Mouse (Mus musculus) heart, embryonic 10.5 days (tissue): ENCODE measurements around the gene 2810021J22Rik. TPM values are rescaled to one million over a fixed set of nuclear protein-coding genes. Genes with fewer than 3 reads are reported as not detected.
A peak's percentile ranks its signal among the peaks of the same experiment; 100 is the strongest.
"Not testable (repeated sequence)": the region's sequence is repeated elsewhere in the genome, so short reads cannot be mapped to it uniquely, and the experiment has no call there.

Experiments
- DNase-seq: peaks from one replicate; pipeline ENCODE4 v3.0.0-alpha.2; 2017; ENCODE audit warnings: low spot score
- H3K27ac ChIP-seq: fragments of 300-500 bp; sonication (generic); 2 replicates; pipeline ENCODE4 v1.5.1; 2016; ENCODE audit warnings: mild to moderate bottlenecking
- H3K27me3 ChIP-seq: fragments of 300-500 bp; sonication (generic); 2 replicates; pipeline ENCODE4 v1.6.1; 2016; ENCODE audit warnings: mild to moderate bottlenecking; ENCODE audit not compliant: poor library complexity, insufficient read depth, severe bottlenecking
- H3K36me3 ChIP-seq: fragments of 300-500 bp; sonication (generic); 2 replicates; pipeline ENCODE4 v1.6.1; 2016; ENCODE audit warnings: mild to moderate bottlenecking, moderate library complexity
- H3K4me1 ChIP-seq: fragments of 300-500 bp; sonication (generic); 2 replicates; pipeline ENCODE4 v1.6.1; 2016; ENCODE audit warnings: mild to moderate bottlenecking
- H3K4me3 ChIP-seq: fragments of 300-500 bp; sonication (generic); 2 replicates; pipeline ENCODE4 v1.5.1; 2016; ENCODE audit warnings: mild to moderate bottlenecking, moderate library complexity
- H3K9me3 ChIP-seq: fragments of 300-500 bp; sonication (generic); 2 replicates; pipeline ENCODE4 v1.6.1; 2016; ENCODE audit warnings: mild to moderate bottlenecking, moderate library complexity
- WGBS: fragments of 180-500 bp; shearing (Covaris S2); methylation state at CpG from one replicate; pipeline ENCODE4 v1.1.7; 2016; 5-methylcytosine and 5-hydroxymethylcytosine counted together
- polyA plus RNA-seq: library from polyadenylated mRNA; unstranded; fragments of >200 nt; fragmentation: Nextera tagmentation; extraction: Ambion mirVana; gene quantifications from 2 replicates; pipeline ENCODE4 v1.2.1, GENCODE M21; 2016

Gene 2810021J22Rik
- 4.1 and 8.1 TPM in 2 replicates for polyA plus RNA-seq

GRCm38 (mm10) chr11:58867039-58867953 is at the start of gene 2810021J22Rik:
Gene 2810021J22Rik, plus strand, starts transcription at chr11:58867216.
- Histone ChIP-seq H3K27me3 (no peaks in the 10 kb centered on the region), H3K36me3 (peaks cover 22% of the 10 kb centered on the region), H3K4me3 (peak within 1 kb of the TSS; percentile 91), H3K9me3 (no peaks in the 10 kb centered on the region), H3K27ac (peak within 1 kb of the TSS; percentile 93), H3K4me1 (peaks cover 12% of the 10 kb centered on the region)
- peak; percentile 94 for DNase-seq
- WGBS = 6% methylated on average over 37 of the region's 37 CpGs

GRCm38 (mm10) chr11:58828937-58829336 is 38.1 kb upstream of the 2810021J22Rik start, which contains the start of gene Olfr312:
Gene Olfr312, plus strand, starts transcription at chr11:58829237.
- H3K27me3 ChIP-seq, H3K36me3 ChIP-seq, H3K4me3 ChIP-seq, H3K9me3 ChIP-seq, H3K27ac ChIP-seq, DNase-seq, H3K4me1 ChIP-seq: not testable (repeated sequence)

GRCm38 (mm10) chr11:58829764-58830163 is 37.3 kb upstream of the 2810021J22Rik start:
- Histone ChIP-seq H3K4me3 (no peak overlapping the region), H3K36me3 (no peaks in the 10 kb centered on the region), H3K4me1 (no peaks in the 10 kb centered on the region), H3K27ac (no peak overlapping the region), H3K9me3 (no peaks in the 10 kb centered on the region), H3K27me3 (no peaks in the 10 kb centered on the region)
- 79% methylated on average over 3 of the region's 3 CpGs for WGBS
- DNase-seq = no peak

GRCm38 (mm10) chr11:58832541-58832940 is 34.5 kb upstream of the 2810021J22Rik start:
- H3K36me3 ChIP-seq, DNase-seq, H3K9me3 ChIP-seq, H3K4me1 ChIP-seq, H3K27ac ChIP-seq, H3K4me3 ChIP-seq, H3K27me3 ChIP-seq: not testable (repeated sequence)
- 76% methylated on average over 3 of the region's 3 CpGs for WGBS

GRCm38 (mm10) chr11:58838951-58839350 is 28.1 kb upstream of the 2810021J22Rik start, which contains the start of gene Olfr311:
Gene Olfr311, plus strand, starts transcription at chr11:58839251.
- not testable (repeated sequence) for H3K9me3 ChIP-seq, H3K36me3 ChIP-seq, H3K4me3 ChIP-seq, H3K4me1 ChIP-seq, DNase-seq, H3K27me3 ChIP-seq, H3K27ac ChIP-seq

GRCm38 (mm10) chr11:58846919-58847461 is 20.0 kb upstream of the 2810021J22Rik start, which contains the start of gene Gm12258:
Gene Gm12258, plus strand, starts transcription at chr11:58847158.
- peak within 1 kb of the TSS; percentile 87 for H3K27ac ChIP-seq
- no peaks in the 10 kb centered on the region for H3K27me3 ChIP-seq
- H3K4me1 ChIP-seq = peaks cover 9% of the 10 kb centered on the region
- peaks cover 32% of the 10 kb centered on the region for H3K36me3 ChIP-seq
- H3K9me3 ChIP-seq = no peaks in the 10 kb centered on the region
- H3K4me3 ChIP-seq = peak within 1 kb of the TSS; percentile 81
- WGBS = under 1% methylated on average over 24 of the region's 24 CpGs
- DNase-seq = peak; percentile 94

GRCm38 (mm10) chr11:58847636-58848035 is 19.4 kb upstream of the 2810021J22Rik start:
- peak overlapping the region; percentile 81 for H3K4me3 ChIP-seq
- peak; percentile 53 for DNase-seq
- H3K4me1 ChIP-seq = peaks cover 9% of the 10 kb centered on the region
- H3K27me3 ChIP-seq = no peaks in the 10 kb centered on the region
- H3K27ac ChIP-seq = peak overlapping the region; percentile 87
- no peaks in the 10 kb centered on the region for H3K9me3 ChIP-seq
- H3K36me3 ChIP-seq = peaks cover 38% of the 10 kb centered on the region
- WGBS = 50% methylated on average over 9 of the region's 9 CpGs

- Histone ChIP-seq H3K36me3 (peaks cover 49% of the 10 kb centered on the region), H3K4me1 (peaks cover 9% of the 10 kb centered on the region), H3K4me3 (no peak overlapping the region), H3K9me3 (no peaks in the 10 kb centered on the region), H3K27ac (no peak overlapping the region), H3K27me3 (no peaks in the 10 kb centered on the region)
- peak; percentile 38 for DNase-seq
- 63% methylated on average over 2 of the region's 2 CpGs for WGBS
Measured at GRCm38 (mm10) chr11:58849731-58850130, 17.3 kb upstream of the 2810021J22Rik start.

- WGBS = 90% methylated on average over 8 of the region's 8 CpGs
- no peak overlapping the region for H3K4me3 ChIP-seq
- peaks cover 17% of the 10 kb centered on the region for H3K9me3 ChIP-seq
- DNase-seq = no peak
- no peak overlapping the region for H3K27ac ChIP-seq
- H3K27me3 ChIP-seq = no peaks in the 10 kb centered on the region
- peaks cover 54% of the 10 kb centered on the region for H3K36me3 ChIP-seq
- H3K4me1 ChIP-seq = no peaks in the 10 kb centered on the region
Measured at GRCm38 (mm10) chr11:58860744-58861143, 6.3 kb upstream of the 2810021J22Rik start.

GRCm38 (mm10) chr11:58867954-58868330 is 926 bp downstream of the 2810021J22Rik start:
- WGBS = 85% methylated on average over 6 of the region's 6 CpGs
- Histone ChIP-seq H3K4me3 (peak overlapping the region; percentile 91), H3K9me3 (no peaks in the 10 kb centered on the region), H3K4me1 (peaks cover 12% of the 10 kb centered on the region), H3K27ac (peak overlapping the region; percentile 93; the same call in 1 of the 2 replicates), H3K36me3 (peaks cover 22% of the 10 kb centered on the region), H3K27me3 (no peaks in the 10 kb centered on the region)
- no peak for DNase-seq

- no peak overlapping the region for H3K4me3 ChIP-seq
- H3K36me3 ChIP-seq = peaks cover 24% of the 10 kb centered on the region
- WGBS = 78% methylated on average over 4 of the region's 4 CpGs
- no peaks in the 10 kb centered on the region for H3K27me3 ChIP-seq
- no peak for DNase-seq
- H3K27ac ChIP-seq = no peak overlapping the region
- H3K9me3 ChIP-seq = no peaks in the 10 kb centered on the region
- H3K4me1 ChIP-seq = peaks cover 12% of the 10 kb centered on the region
Measured at GRCm38 (mm10) chr11:58870961-58871360, 3.9 kb downstream of the 2810021J22Rik start.

- no peak overlapping the region for H3K4me3 ChIP-seq
- 83% methylated on average over 8 of the region's 8 CpGs for WGBS
Measured at GRCm38 (mm10) chr11:58883756-58884155, 16.7 kb downstream of the 2810021J22Rik start.

GRCm38 (mm10) chr11:58890511-58890910 is 23.5 kb downstream of the 2810021J22Rik start:
- DNase-seq = no peak
- Histone ChIP-seq H3K27me3 (no peaks in the 10 kb centered on the region), H3K4me3 (no peak overlapping the region), H3K9me3 (no peaks in the 10 kb centered on the region), H3K4me1 (no peaks in the 10 kb centered on the region), H3K36me3 (peaks cover 50% of the 10 kb centered on the region), H3K27ac (no peak overlapping the region)
- 87% methylated on average over 10 of the region's 10 CpGs for WGBS

More at GRCm38 (mm10) chr11:58883756-58884155, 16.7 kb downstream of the 2810021J22Rik start:
- no peak overlapping the region for H3K27ac ChIP-seq
- no peaks in the 10 kb centered on the region for H3K9me3 ChIP-seq
- no peaks in the 10 kb centered on the region for H3K27me3 ChIP-seq
- H3K36me3 ChIP-seq = peaks cover 36% of the 10 kb centered on the region
- H3K4me1 ChIP-seq = no peaks in the 10 kb centered on the region
- DNase-seq = no peak
